In the genomic region with DNA sequence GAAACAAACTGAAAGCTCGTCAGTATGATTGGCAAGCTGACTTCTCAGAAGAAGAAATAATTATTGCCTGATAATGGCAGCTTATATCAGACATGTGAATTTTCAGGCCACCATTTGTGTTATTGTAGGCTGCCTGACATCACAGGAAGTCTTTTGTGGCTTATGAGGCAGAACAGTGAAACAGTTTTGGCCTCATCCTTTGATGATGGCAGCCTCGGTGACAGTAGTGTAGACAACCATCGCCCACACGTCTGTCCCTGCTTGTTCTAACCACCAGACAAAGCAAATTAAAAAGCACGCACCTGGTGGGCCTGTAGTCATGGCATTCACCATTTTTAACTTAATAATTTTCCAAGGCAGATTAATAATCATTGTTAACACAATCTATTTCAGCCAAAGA, we compare ENCODE assay signal across 29 mouse cellular contexts.
DNase-seq lines count a peak whose midpoint lies in the region; ATAC-seq lines count a peak whose summit lies in the region.
"Had no signal": no experiment of that assay in that cellular context is flagged by ENCODE, and none has a peak within 500 bp of the region (broad histone marks: within the 10 kb centered on the region; RNA-seq: fewer than 3 reads in every experiment).

No protein-coding gene starts in this region.

- no peaks in the 10 kb centered on the region for H3K36me3 ChIP-seq in hindbrain, embryonic 11.5 days (ENCODE audit: control insufficient read depth, insufficient read depth, low read length)
- H3K36me3 ChIP-seq: embryonic facial prominence, embryonic 15.5 days; forebrain, embryonic 15.5 days; G1E; heart, embryonic 13.5 days; hindbrain, embryonic 12.5 days; midbrain, embryonic 12.5 days; neural tube, embryonic 13.5 days had no signal

- ATAC-seq in hindbrain, embryonic 11.5 days (ENCODE audit: low FRiP score): no peak
- ATAC-seq: forebrain, embryonic 15.5 days; lung, postnatal 0 days; Patski had no signal

- 80% methylated on average over 5 of the region's 5 CpGs for WGBS in hindbrain, embryonic 11.5 days

- no peaks in the 10 kb centered on the region for H3K27me3 ChIP-seq in hindbrain, embryonic 11.5 days (ENCODE audit: control insufficient read depth, insufficient read depth, low read length)
- H3K27me3 ChIP-seq: CH12.LX; embryonic facial prominence, embryonic 15.5 days; forebrain, embryonic 15.5 days; heart, embryonic 13.5 days; hindbrain, embryonic 12.5 days; midbrain, embryonic 12.5 days; neural tube, embryonic 13.5 days; Patski had no signal

- no peak overlapping the region for H3K9ac ChIP-seq in hindbrain, embryonic 11.5 days (ENCODE audit: low read depth, low read length)
- H3K9ac ChIP-seq: embryonic facial prominence, embryonic 15.5 days; forebrain, embryonic 15.5 days; heart, embryonic 13.5 days; hindbrain, embryonic 12.5 days; midbrain, embryonic 12.5 days; neural tube, embryonic 13.5 days had no signal

- no peaks in the 10 kb centered on the region for H3K9me3 ChIP-seq in hindbrain, embryonic 11.5 days (ENCODE audit: control insufficient read depth, low read length)
- H3K9me3 ChIP-seq: embryonic facial prominence, embryonic 15.5 days; forebrain, embryonic 15.5 days; G1E; heart, embryonic 13.5 days; hindbrain, embryonic 12.5 days; midbrain, embryonic 12.5 days; neural tube, embryonic 13.5 days had no signal

- no peak overlapping the region for H3K27ac ChIP-seq in hindbrain, embryonic 11.5 days (ENCODE audit: low read depth, low read length)
- H3K27ac ChIP-seq: embryonic facial prominence, embryonic 15.5 days; forebrain, embryonic 15.5 days; heart, embryonic 13.5 days; hindbrain, embryonic 12.5 days; left cerebral cortex, adult 2 months; midbrain, embryonic 12.5 days; neural tube, embryonic 13.5 days had no signal

- no peak overlapping the region for H3K4me2 ChIP-seq in hindbrain, embryonic 11.5 days (replicated peaks; ENCODE audit: low read depth, low read length)
- H3K4me2 ChIP-seq: embryonic facial prominence, embryonic 15.5 days; forebrain, embryonic 15.5 days; heart, embryonic 13.5 days; hindbrain, embryonic 12.5 days; midbrain, embryonic 12.5 days; neural tube, embryonic 13.5 days had no signal

- H3K4me1 ChIP-seq in hindbrain, embryonic 11.5 days (replicated peaks; ENCODE audit: control insufficient read depth, insufficient read depth, low read length): 0 out of 2 replicates have a peak, but pooled peaks cover 3% of the 10 kb centered on the region
- H3K4me1 ChIP-seq: embryonic facial prominence, embryonic 15.5 days; heart, embryonic 13.5 days had no signal

- peak; percentile 9 for DNase-seq in 416B (ENCODE audit: low read depth)
- DNase-seq in CD4-positive helper T cell, adult 2 months (ENCODE audit: low read depth, low spot score): peak; percentile 87
- peak; percentile 78 for DNase-seq in induced T-regulatory cell, adult 2 months (ENCODE audit: low read depth)
- DNase-seq in natural killer cell, adult 2 months (ENCODE audit: low spot score in 2 of 2): peak; percentile 62 to 73
- DNase-seq in embryo, embryonic 9.5 days (ENCODE audit: extremely low spot score): no peak
- DNase-seq in right cerebral cortex, postnatal 25 days: no peak
- DNase-seq in urinary bladder, postnatal 4 days (ENCODE audit: low spot score in 2 of 2): no peak
- no peak for DNase-seq in hindbrain, embryonic 11.5 days (ENCODE audit: low spot score)
- DNase-seq: adrenal gland, postnatal 10 days; cerebellum, adult 2 months; cerebellum, postnatal 25 days; gastrocnemius, postnatal 10 days; heart, adult 18-20 months; heart, postnatal 14 days; kidney, adult 18-20 months; kidney, postnatal 4 days; left cerebral cortex, postnatal 4 days; liver had no signal

- H3K4me3 ChIP-seq in hindbrain, embryonic 11.5 days (ENCODE audit: low read depth, low read length): no peak overlapping the region
- H3K4me3 ChIP-seq: embryonic facial prominence, embryonic 15.5 days; forebrain, embryonic 15.5 days; heart, embryonic 13.5 days; hindbrain, embryonic 12.5 days; left cerebral cortex, adult 2 months; midbrain, embryonic 12.5 days; neural tube, embryonic 13.5 days had no signal

Comparison
In these comparisons a context has a peak if more than half of its experiments do, and no peak if none do; other contexts are left out.
1. DNase-seq: peak in 416B (single experiment), CD4-positive helper T cell, adult 2 months (single experiment), induced T-regulatory cell, adult 2 months (single experiment) and natural killer cell, adult 2 months (2 of 2); none in embryo, embryonic 9.5 days (single experiment), right cerebral cortex, postnatal 25 days (single experiment), urinary bladder, postnatal 4 days (0 of 2) and hindbrain, embryonic 11.5 days (single experiment).